Mouse (Mus musculus) adrenal gland, postnatal 4 days (tissue): ENCODE results near the gene Ddc. TPM values are rescaled to one million over a fixed set of nuclear protein-coding genes. Genes with fewer than 3 reads are reported as not detected.

Experiments used
- DNase-seq, 2 experiments: peaks; one replicate each; pipeline ENCODE4 v3.0.0; 2021 to 2022; ENCODE audit warnings: low spot score in 2 of 2, mixed read lengths in 2 of 2
- total RNA-seq, 2 experiments: library from RNA; stranded (reverse); gene quantifications; 2 replicates each; pipeline ENCODE4 v1.2.3; 2021

Gene Ddc
- total RNA-seq, 2 experiments from 2014 or later: 112 to 114 TPM

GRCm38 (mm10) chr11:11907703-11908413, 9.9 kb upstream of the Ddc start:
- no peak for DNase-seq

GRCm38 (mm10) chr11:11905518-11905917, 7.6 kb upstream of the Ddc start:
- DNase-seq: no peak

- DNase-seq: no peak
Observed at GRCm38 (mm10) chr11:11904995-11905394, 7.1 kb upstream of the Ddc start.

- DNase-seq: no peak
Observed at GRCm38 (mm10) chr11:11901509-11901908, 3.6 kb upstream of the Ddc start.

GRCm38 (mm10) chr11:11898496-11898895, 552 bp upstream of the Ddc start:
- no peak for DNase-seq

GRCm38 (mm10) chr11:11895479-11895878, 2.5 kb downstream of the Ddc start:
- DNase-seq: no peak

GRCm38 (mm10) chr11:11893769-11894168, 4.2 kb downstream of the Ddc start:
- DNase-seq: no peak

- DNase-seq: no peak
Observed at GRCm38 (mm10) chr11:11892993-11893602, 4.8 kb downstream of the Ddc start.

GRCm38 (mm10) chr11:11891832-11892231, 6.1 kb downstream of the Ddc start:
- DNase-seq: no peak

- no peak for DNase-seq
Observed at GRCm38 (mm10) chr11:11890139-11890741, 7.7 kb downstream of the Ddc start.

GRCm38 (mm10) chr11:11888727-11889126, 9.2 kb downstream of the Ddc start:
- DNase-seq: no peak

- DNase-seq: no peak
Observed at GRCm38 (mm10) chr11:11888051-11888450, 9.9 kb downstream of the Ddc start.

GRCm38 (mm10) chr11:11886403-11886998, 11.4 kb downstream of the Ddc start:
- no peak for DNase-seq

- DNase-seq: no peak
Observed at GRCm38 (mm10) chr11:11885921-11886320, 12.0 kb downstream of the Ddc start.

GRCm38 (mm10) chr11:11885246-11885643, 12.7 kb downstream of the Ddc start:
- no peak for DNase-seq

GRCm38 (mm10) chr11:11884533-11885245, 13.3 kb downstream of the Ddc start:
- no peak for DNase-seq

GRCm38 (mm10) chr11:11881783-11882155, 16.2 kb downstream of the Ddc start:
- no peak for DNase-seq

GRCm38 (mm10) chr11:11881026-11881782, 16.7 kb downstream of the Ddc start:
- DNase-seq: no peak

- DNase-seq: no peak
Observed at GRCm38 (mm10) chr11:11880351-11880750, 17.6 kb downstream of the Ddc start.

- no peak for DNase-seq
Observed at GRCm38 (mm10) chr11:11879699-11880002, 18.3 kb downstream of the Ddc start.
